Mouse (Mus musculus) C2C12 (cell line): Measurements from ENCODE around the gene Sox13.

ENCODE experiments used
- CEBPB ChIP-seq: IDR thresholded peaks from one replicate; pipeline ENCODE4 v1.6.1; 2011; ENCODE audit warnings: low read depth, mild to moderate bottlenecking, control low read depth, moderate library complexity
- CTCF ChIP-seq: IDR thresholded peaks from one replicate; pipeline ENCODE4 v1.5.1; 2011; ENCODE audit not compliant: control insufficient read depth, insufficient read depth, insufficient read length
- FOSL1 ChIP-seq: IDR thresholded peaks from one replicate; pipeline ENCODE4 v1.8.0; 2011; ENCODE audit warnings: mild to moderate bottlenecking, low read length; ENCODE audit not compliant: poor library complexity, insufficient read depth, severe bottlenecking
- MAX ChIP-seq: IDR thresholded peaks from one replicate; pipeline ENCODE4 v1.6.1; 2011; ENCODE audit warnings: mild to moderate bottlenecking, control low read depth
- MYOD1 ChIP-seq: IDR thresholded peaks from one replicate; pipeline ENCODE4 v1.6.1; 2011; ENCODE audit warnings: low read depth; ENCODE audit not compliant: control insufficient read depth, insufficient read length
- MYOG ChIP-seq: IDR thresholded peaks from one replicate; pipeline ENCODE4 v1.6.1; 2011; ENCODE audit not compliant: control insufficient read depth, insufficient read length; ENCODE audit errors: extremely low read depth
- USF1 ChIP-seq: IDR thresholded peaks from one replicate; pipeline ENCODE4 v1.6.1; 2011; ENCODE audit warnings: low read depth, mild to moderate bottlenecking, control low read depth, moderate library complexity

- TF ChIP-seq CTCF (no peak), MAX (no peak), MYOD1 (no peak), MYOG (no peak), CEBPB (no peak), FOSL1 (no peak), USF1 (no peak)
Measured at GRCm38 (mm10) chr1:133363276-133364021, 60.7 kb downstream of the Sox13 start, which contains the start of gene Etnk2.
